Mouse (Mus musculus): ENCODE measurements around the gene Car5a.

Gene Car5a

DNA sequence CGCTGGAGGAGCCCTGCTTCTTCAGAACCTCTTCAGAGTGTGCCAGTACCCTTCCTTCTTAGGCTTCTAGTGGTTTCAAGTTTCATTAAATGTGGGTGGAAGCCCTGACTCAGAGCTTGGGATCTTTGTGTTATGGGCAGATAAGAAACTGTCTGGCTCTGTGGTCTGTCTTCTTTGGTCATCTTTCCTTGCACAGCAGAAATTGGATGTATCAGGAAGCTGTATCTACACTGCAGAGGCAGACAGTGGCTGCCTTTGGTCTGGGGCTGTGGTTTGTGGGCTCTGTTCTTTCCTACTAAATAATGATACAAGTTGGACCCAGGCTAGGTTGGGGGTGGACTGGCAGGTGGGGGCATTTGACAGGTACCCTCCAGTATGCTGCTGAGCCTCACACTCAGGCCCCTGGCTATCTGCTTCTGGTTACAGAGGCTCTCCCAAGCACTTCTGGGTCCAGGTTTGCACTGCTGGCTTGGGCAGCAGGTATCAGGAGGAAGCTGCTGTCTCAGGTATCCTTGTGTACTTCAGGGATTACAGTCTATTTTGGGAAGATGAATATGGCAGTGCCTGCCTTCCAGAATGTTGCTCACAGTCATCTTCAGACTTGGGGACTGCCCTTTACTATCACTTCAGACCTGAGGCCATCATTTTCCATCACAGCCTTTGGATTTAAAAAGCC is 11.3 kb upstream of the Car5a start:
- DNase-seq (ENCODE audit: low read depth, low spot score) = no peak

DNA sequence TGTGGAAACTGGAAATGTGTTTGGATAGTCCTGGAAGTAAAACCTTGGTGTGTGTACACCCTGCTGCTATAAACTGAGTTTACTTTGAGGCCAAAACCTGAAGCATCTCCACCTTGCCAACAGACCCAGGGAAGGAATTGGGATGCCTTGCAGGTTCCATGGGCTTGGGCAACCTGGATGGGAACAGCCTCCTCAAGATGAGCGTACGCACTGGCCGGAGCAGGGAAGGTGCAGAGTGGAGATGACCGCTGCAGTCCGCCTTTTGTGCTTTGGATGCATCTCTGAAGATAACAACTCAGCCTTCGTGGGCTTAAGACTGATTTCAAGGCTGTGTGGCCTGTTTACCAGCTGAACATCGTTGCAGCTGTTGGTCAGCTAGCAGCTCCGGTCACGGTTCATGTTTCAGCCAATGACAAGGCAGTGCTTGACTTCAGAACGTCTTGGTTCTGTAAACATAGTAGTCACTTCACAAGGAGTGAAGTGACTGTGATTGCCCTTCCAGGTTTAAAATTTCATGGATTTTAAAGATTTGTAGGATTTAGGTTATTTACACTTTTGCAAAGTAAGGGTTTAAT is 10.4 kb upstream of the Car5a start:
- DNase-seq (ENCODE audit: low read depth, low spot score) = peak; percentile 67

- DNase-seq (ENCODE audit: low read depth, low spot score) = peak; percentile 31
Measured at GRCm38 (mm10) chr8:121953821-121954545, 9.3 kb upstream of the Car5a start.

DNA sequence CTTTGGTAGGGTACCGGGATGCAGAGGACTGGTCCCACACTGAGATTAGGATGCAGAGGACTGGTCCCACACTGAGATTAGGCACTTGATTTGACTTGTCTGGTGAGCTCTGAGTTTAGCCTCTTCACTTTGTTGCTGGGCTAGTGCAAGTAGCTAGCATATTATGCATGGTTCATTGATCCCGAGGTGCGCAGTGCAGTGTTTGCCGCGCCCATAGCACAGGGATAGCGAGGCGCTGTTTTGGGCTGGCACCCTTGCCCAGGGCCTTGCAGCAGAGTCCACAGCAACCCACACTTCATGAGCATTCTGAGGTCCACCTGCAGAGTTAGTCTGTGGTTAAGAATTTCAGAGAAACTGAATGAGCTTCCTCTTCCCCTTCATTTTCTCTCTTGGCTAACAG is 8.1 kb upstream of the Car5a start:
- DNase-seq (ENCODE audit: low read depth, low spot score) = peak; percentile 52

DNA sequence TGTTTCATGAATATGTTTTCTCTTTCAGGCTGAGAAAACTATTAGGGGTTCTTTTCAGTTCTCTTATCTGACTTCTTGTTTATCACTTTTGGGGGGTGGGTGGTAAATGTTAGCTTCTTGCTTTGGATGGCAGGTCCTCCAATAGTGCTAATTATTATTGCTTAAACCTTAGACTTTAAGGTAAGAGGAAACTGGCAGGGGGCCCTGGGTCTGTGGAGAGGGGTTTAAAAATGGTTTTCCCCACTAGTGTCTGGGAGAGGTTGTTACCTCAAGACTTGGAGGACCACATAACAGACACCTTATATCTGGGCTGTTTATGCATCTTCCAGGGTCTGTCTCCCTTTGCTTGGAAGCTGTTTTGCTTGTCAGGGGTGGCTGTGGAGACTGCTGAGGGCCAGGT is 7.4 kb upstream of the Car5a start:
- no peak for DNase-seq (ENCODE audit: low read depth, low spot score)

- peak; percentile 38 for DNase-seq (ENCODE audit: low read depth, low spot score)
Measured at GRCm38 (mm10) chr8:121951656-121952009, 6.9 kb upstream of the Car5a start.

GRCm38 (mm10) chr8:121950749-121951655 is 6.3 kb upstream of the Car5a start:
- DNase-seq (ENCODE audit: low read depth, low spot score) = peak; percentile 64

DNA sequence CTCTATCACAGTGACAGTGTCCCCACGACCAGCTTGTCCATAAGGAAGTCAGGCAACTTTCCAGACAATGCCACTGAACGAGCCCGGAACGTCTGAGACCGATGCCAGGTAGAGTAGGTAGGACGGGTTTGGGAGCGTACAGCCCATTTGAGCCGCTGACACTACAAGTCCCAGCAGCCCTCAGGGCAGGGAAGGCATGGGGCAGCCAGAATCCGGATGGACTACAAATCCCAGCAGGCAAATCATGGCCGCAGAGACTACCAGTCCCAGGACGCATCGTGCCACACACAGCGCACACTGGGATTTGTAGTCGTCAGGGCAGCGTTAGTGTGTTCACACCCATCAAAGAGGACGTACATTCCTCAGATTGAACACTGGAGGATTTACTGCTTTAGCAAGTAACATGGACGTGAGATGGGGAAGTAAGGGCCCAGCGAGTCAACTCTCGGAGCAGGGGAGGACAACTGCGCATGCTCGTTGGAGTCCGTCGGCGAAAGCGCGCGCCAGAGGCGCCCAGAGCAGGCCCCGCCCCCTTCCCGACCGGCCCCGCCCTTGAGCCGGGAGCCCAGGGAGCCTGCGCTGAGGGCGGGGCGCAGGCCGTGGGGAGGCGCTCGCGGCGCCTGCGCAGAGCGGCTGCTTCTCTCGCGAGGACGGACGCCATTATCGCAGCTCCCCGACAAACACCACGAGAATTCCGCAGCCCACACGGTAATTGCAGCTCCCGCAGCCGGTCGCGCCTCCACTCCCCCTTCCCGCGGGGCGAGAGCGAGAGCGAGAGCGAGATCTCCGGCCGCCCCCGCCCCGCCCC is 5.4 kb upstream of the Car5a start:
- peak; percentile 99 for DNase-seq (ENCODE audit: low read depth, low spot score)

DNA sequence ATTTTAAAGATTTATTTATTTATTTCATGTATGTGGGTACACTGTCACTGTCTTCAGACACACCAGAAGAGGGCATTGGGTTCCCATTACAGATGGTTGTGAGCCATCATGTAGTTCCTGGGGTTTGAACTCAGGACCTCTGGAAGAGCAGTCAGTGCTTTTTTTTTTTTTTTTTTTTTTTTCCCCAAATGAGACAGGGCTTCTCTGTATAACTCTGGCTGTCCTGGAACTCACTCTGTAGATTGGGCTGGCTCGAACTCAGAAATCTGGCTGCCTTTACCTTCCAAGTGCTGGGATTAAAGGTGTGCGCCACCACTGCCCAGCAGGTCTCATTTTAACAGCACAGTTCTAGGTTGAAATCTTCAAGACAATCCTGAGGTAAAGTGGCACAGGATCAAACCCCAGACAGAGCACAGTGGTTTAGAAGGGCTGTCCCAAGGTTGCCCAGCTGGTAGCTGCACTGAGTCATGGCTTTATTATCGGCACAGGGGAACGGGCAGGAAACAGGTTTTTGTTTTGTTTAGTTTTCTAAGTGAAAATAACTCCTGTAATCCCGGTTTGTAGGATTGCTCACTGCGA is 4.6 kb upstream of the Car5a start, which contains the start of gene Banp:
Gene Banp, plus strand, starts transcription at position 529 of the 579 bp plus-strand sequence.
- DNase-seq (ENCODE audit: low read depth, low spot score) = no peak

- DNase-seq (ENCODE audit: low read depth, low spot score) = peak; percentile 91
Measured at GRCm38 (mm10) chr8:121948321-121949145, 3.8 kb upstream of the Car5a start.

GRCm38 (mm10) chr8:121947753-121948141 is 3.0 kb upstream of the Car5a start:
- peak; percentile 90 for DNase-seq (ENCODE audit: low read depth, low spot score)

DNA sequence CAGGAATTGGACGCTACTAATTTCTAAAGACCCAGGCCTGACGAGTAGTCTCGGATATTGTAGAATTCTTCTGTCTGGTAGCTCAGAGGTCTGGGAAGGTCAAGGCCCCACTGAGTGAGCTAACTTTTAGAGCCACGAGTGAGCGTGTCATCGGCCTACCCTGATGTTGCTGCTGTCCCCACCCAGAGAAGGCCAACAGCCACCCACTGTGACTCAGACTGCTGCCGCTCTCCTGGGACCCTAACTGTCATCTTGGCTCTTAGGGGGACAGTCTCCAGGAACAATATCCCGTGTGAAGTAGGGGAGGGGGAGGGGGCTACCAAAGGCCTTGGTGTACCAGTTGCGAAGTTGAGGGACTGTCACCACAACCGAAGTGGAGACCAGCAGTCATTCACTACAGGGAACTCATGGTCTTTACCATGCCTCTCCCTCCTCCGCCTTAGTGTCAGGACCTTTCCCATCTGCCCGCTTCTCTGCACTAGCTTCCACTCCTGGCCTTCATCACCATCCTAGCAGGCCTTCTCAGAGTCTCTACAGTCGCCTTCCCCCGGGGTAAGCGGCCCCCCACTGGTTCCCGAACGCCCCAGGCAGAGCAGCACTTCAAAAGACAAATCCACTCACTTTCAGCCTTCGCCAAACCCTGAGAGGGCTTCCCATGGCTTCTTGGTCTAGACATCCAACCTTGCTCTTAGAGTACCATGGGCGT is 2.5 kb upstream of the Car5a start:
- DNase-seq (ENCODE audit: low read depth, low spot score) = no peak

- no peak for DNase-seq (ENCODE audit: low read depth, low spot score)
Measured at GRCm38 (mm10) chr8:121946351-121946750, 1.6 kb upstream of the Car5a start.

DNA sequence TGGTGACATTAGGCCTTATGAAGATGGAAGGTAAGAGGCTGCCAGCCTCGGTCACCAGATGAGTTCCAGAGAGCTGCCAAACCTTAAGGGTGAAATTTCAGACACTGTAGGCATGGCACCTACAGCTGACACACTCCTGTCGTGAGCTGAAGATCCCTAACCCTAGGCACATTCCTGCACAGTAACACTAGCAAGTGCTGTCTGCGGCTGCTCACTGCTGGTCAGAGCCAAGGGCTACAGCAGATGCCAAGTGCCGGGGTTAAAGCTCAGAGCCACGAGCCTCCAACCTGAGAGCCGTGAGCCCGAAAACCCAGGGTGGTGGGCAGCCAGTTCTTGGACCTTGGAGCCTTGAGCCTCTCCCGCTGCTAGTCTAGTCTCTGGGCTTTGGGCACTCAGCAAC is 988 bp downstream of the Car5a start:
- no peak for DNase-seq (ENCODE audit: low read depth, low spot score)

- DNase-seq (ENCODE audit: low read depth, low spot score) = no peak
Measured at GRCm38 (mm10) chr8:121943057-121943540, 1.6 kb downstream of the Car5a start.

GRCm38 (mm10) chr8:121938732-121939131 is 6.0 kb downstream of the Car5a start:
- no peak for DNase-seq (ENCODE audit: low read depth, low spot score)

GRCm38 (mm10) chr8:121936391-121936790 is 8.3 kb downstream of the Car5a start:
- no peak for DNase-seq (ENCODE audit: low read depth, low spot score)

DNA sequence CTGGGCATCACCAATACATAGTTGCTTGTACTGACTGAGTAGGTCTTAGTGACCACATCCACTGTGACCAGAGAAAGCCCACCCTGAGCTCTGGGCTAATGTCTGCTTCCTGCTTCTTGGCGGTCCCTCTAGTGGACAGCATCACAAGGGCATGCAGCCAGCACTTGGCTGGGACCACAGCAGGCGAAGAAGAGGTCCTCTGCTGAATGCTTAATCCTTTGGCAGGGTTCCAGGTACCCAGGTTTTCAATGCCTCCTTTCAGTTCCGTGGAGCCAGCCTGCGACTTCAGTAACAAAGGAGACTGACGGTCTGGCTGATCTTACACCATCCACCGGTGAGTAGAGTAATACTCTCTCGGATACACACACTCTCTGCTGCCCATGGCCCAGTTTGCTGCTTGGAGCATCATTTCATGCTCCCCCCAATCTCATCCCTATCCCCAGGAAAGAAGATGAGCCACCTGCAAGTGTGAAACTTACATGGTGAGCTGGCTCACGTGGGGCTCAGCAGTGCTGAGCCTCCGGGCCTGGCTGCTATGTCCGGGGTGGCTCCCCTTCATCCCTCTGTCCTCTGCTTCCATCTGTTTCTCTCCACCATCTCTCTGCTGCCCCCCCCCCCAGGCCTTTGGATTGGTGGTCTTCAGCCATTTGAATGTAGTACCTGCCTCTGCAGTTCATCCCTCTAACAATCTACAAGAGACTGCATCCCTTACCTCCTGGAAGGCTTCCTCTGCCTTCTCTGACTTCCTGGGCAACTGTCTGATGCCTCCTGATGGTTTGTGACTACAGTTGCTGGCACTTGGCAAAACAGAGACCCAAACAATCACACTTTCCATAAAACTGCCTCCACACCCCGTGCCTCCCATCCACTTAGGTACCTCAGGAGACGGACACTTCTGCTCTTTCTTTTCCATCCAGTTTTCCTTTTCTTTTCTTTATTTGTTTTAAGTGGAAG is 9.1 kb downstream of the Car5a start:
- no peak for DNase-seq (ENCODE audit: low read depth, low spot score)
